Mouse (Mus musculus) erythroid progenitor cell, adult 5-6 weeks (primary cell): Measurements from ENCODE around the gene Fastkd2. TPM values are rescaled to one million over a fixed set of nuclear protein-coding genes. Genes with fewer than 3 reads are reported as not detected.

Source experiments
- total RNA-seq, 2 experiments: library from RNA; stranded (forward) in 1 of 2; stranded (reverse) in 1 of 2; fragments of 150-400 nt in 1 of 2; fragments of 186-747, 209-891 nt in 1 of 2; gene quantifications; 2 replicates each; pipeline versions ENCODE4 v1.2.3 to v1.2.4; 2015 to 2017; ENCODE audit warnings: low replicate concordance in 2 of 2

Fastkd2 gene
- total RNA-seq, 2 experiments from 2014 or later: 9.1 to 46.9 TPM

Other genes with a start within 250 kb of the Fastkd2 start
- not detected in 2 replicates for gene Gm39653, start 114.6 kb upstream of the Fastkd2 start, total RNA-seq (2015; ENCODE audit: low replicate concordance)
- not detected in 2 replicates for gene Gm39653, start 114.6 kb upstream of the Fastkd2 start, total RNA-seq (2017; ENCODE audit: low replicate concordance)
- not detected in 2 replicates for gene Dytn, start 43.7 kb upstream of the Fastkd2 start, total RNA-seq (2015; ENCODE audit: low replicate concordance)
- gene Dytn, start 43.7 kb upstream of the Fastkd2 start, total RNA-seq (2017; ENCODE audit: low replicate concordance): not detected in 2 replicates
- gene Mdh1b, start 296 bp upstream of the Fastkd2 start, total RNA-seq (2015; ENCODE audit: low replicate concordance): not detected in 2 replicates
- gene Mdh1b, start 296 bp upstream of the Fastkd2 start, total RNA-seq (2017; ENCODE audit: low replicate concordance): not detected in 2 replicates
- not detected in 2 replicates for gene 4933402D24Rik, start 38.7 kb downstream of the Fastkd2 start, total RNA-seq (2015; ENCODE audit: low replicate concordance)
- not detected in 2 replicates for gene 4933402D24Rik, start 38.7 kb downstream of the Fastkd2 start, total RNA-seq (2017; ENCODE audit: low replicate concordance)